Comparison of ENCODE assay signal across 9 mouse cellular contexts in the genomic region with DNA sequence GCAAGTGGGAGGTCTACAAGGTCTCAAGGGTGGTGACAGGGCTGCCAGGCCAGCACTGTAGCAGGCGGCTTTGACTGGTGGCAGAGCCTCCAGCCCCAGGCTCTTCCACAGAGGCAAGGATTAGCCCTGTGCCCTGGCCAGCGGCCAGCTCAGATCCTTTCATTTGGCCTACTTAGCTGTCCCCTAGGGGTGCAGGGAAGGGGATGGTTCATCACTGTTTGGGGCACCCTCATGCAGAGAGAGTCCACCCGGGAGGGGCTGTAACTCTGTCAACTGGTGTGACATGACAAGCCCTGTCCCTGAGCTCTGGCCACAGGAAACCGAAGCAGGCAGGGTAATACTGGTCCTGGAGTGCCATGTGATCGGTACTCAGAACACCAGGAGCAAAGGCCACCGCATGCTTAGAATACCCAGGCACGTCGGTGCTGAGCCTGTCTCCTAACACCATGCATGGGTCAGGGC.
A peak's percentile ranks its signal among the peaks of the same experiment; 100 is the strongest.
DNase-seq lines count a peak whose midpoint lies in the region; ATAC-seq and TF ChIP-seq lines count a peak whose summit lies in the region.
"Had no signal": no experiment of that assay in that cellular context is flagged by ENCODE, and none has a peak within 500 bp of the region (broad histone marks: within the 10 kb centered on the region; RNA-seq: fewer than 3 reads in every experiment).

No protein-coding gene starts in this region.

- no peak overlapping the region for H3K9ac ChIP-seq in neural tube, embryonic 14.5 days (replicated peaks; ENCODE audit: low read depth, low read length)

- no peaks in the 10 kb centered on the region for H3K27me3 ChIP-seq in neural tube, embryonic 14.5 days (ENCODE audit: control insufficient read depth, insufficient read depth, low read length)
- 0 out of 2 replicates have a peak, but pooled peaks cover 4% of the 10 kb centered on the region for H3K27me3 ChIP-seq in limb, embryonic 10.5 days (ENCODE audit: low read depth, poor library complexity, severe bottlenecking)

- TF ChIP-seq CTCF in gastrocnemius, adult 2 months (IDR thresholded peaks at IDR 0.05) = no peak
- no peak for TF ChIP-seq CTCF in left cerebral cortex, adult 2 months (IDR thresholded peaks at IDR 0.05)

- no peaks in the 10 kb centered on the region for H3K36me3 ChIP-seq in neural tube, embryonic 14.5 days (ENCODE audit: control insufficient read depth, insufficient read depth, low read length)
- H3K36me3 ChIP-seq in limb, embryonic 10.5 days = no peaks in the 10 kb centered on the region

- no peak overlapping the region for H3K4me2 ChIP-seq in neural tube, embryonic 14.5 days (ENCODE audit: low read depth, low read length)

- H3K4me1 ChIP-seq in neural tube, embryonic 14.5 days (ENCODE audit: control insufficient read depth, insufficient read depth, low read length) = no peaks in the 10 kb centered on the region
- H3K4me1 ChIP-seq in limb, embryonic 10.5 days = peaks cover 20% of the 10 kb centered on the region

- peak; percentile 57 for ATAC-seq in neural tube, embryonic 14.5 days (ENCODE audit: low read depth)

- intact Hi-C loops in gastrocnemius, adult 2 months (cut with DNase I) = no loop called here
- intact Hi-C loops in left cerebral cortex, adult 2 months (cut with DNase I) = no loop called here

- H3K4me3 ChIP-seq in gastrocnemius, adult 2 months = no peak overlapping the region
- H3K4me3 ChIP-seq in neural tube, embryonic 14.5 days (ENCODE audit: low read depth, low read length) = no peak overlapping the region
- H3K4me3 ChIP-seq in limb, embryonic 10.5 days = no peak overlapping the region
- H3K4me3 ChIP-seq in left cerebral cortex, adult 2 months = no peak overlapping the region
- H3K4me3 ChIP-seq: heart, adult 2 months had no signal

- no peak overlapping the region for H3K27ac ChIP-seq in gastrocnemius, adult 2 months
- H3K27ac ChIP-seq in neural tube, embryonic 14.5 days (ENCODE audit: low read depth, low read length) = no peak overlapping the region
- H3K27ac ChIP-seq in limb, embryonic 10.5 days = 0 out of 2 replicates have a peak overlapping the region, but pooled peaks have one; percentile 1
- no peak overlapping the region for H3K27ac ChIP-seq in left cerebral cortex, adult 2 months
- H3K27ac ChIP-seq: heart, adult 2 months had no signal

- 74% methylated on average over 8 of the region's 8 CpGs for WGBS in neural tube, embryonic 14.5 days
- WGBS in limb, embryonic 10.5 days = 79% methylated on average over 8 of the region's 8 CpGs

- peak; percentile 26 for DNase-seq in gastrocnemius, adult 2 months
- DNase-seq in gastrocnemius, postnatal 10 days = no peak
- DNase-seq in neural tube, embryonic 10.5 days (ENCODE audit: extremely low spot score, low spot score) = no peak
- no peak for DNase-seq in limb, embryonic 10.5 days (ENCODE audit: low spot score)
- DNase-seq in retina, postnatal 1 day = peak; percentile 88
- DNase-seq in left cerebral cortex, adult 2 months (ENCODE audit: extremely low spot score in 1 of 2, low spot score in 2 of 2) = no peak
- no peak for DNase-seq in urinary bladder, postnatal 25 days (ENCODE audit: low spot score)
- DNase-seq: heart, adult 2 months had no signal

- no peaks in the 10 kb centered on the region for H3K9me3 ChIP-seq in neural tube, embryonic 14.5 days (ENCODE audit: control insufficient read depth, low read length)
- H3K9me3 ChIP-seq in limb, embryonic 10.5 days (replicated peaks) = no peaks in the 10 kb centered on the region

Comparison
In these comparisons a context has a peak if more than half of its experiments do, and no peak if none do; other contexts are left out.
1. DNase-seq: peak in gastrocnemius, adult 2 months (single experiment) and retina, postnatal 1 day (single experiment); none in gastrocnemius, postnatal 10 days (single experiment), neural tube, embryonic 10.5 days (single experiment), limb, embryonic 10.5 days (single experiment), left cerebral cortex, adult 2 months (0 of 2) and urinary bladder, postnatal 25 days (single experiment).